Mouse (Mus musculus) CH12.LX (cell line): ENCODE data around the gene Krtap4-2. TPM values are rescaled to one million over a fixed set of nuclear protein-coding genes. Genes with fewer than 3 reads are reported as not detected.
"Not testable (repeated sequence)": the region's sequence is repeated elsewhere in the genome, so short reads cannot be mapped to it uniquely, and the experiment has no call there.

Experiments used
- DNase-seq: peaks from one replicate; pipeline ENCODE4 v3.0.0-alpha.2; 2013; ENCODE audit errors: extremely low read depth
- H3K27ac ChIP-seq: 2 replicates; pipeline ENCODE4 v1.5.1; 2012; ENCODE audit warnings: low read depth, mild to moderate bottlenecking, control low read depth, moderate library complexity; ENCODE audit not compliant: insufficient read depth
- H3K27me3 ChIP-seq: replicated peaks from 2 replicates; pipeline ENCODE3; 2012; ENCODE audit warnings: inconsistent platforms
- H3K36me3 ChIP-seq, 2 experiments: replicated peaks in 1 of 2; 2 replicates each; pipeline versions ENCODE3 to v1.6.1; 2012; ENCODE audit warnings: inconsistent platforms in 1 of 2, low read length in 1 of 2, mild to moderate bottlenecking in 1 of 2, mixed read lengths in 1 of 2, moderate library complexity in 1 of 2; ENCODE audit not compliant: control insufficient read depth in 1 of 2, insufficient read depth in 1 of 2
- H3K4me1 ChIP-seq, 2 experiments: 2 replicates each; pipeline ENCODE4 v1.6.1; 2012; ENCODE audit warnings: inconsistent platforms in 1 of 2, moderate library complexity in 1 of 2; ENCODE audit not compliant: insufficient read depth in 2 of 2, control insufficient read depth in 1 of 2
- H3K4me2 ChIP-seq: 2 replicates; pipeline ENCODE4 v1.6.1; 2012; ENCODE audit warnings: low read depth, mild to moderate bottlenecking, control low read depth; ENCODE audit not compliant: poor library complexity, insufficient read depth, severe bottlenecking
- H3K4me3 ChIP-seq, 3 experiments: fragments of 150-350 bp in 1 of 3; sonication (generic) in 1 of 3; replicated peaks in 1 of 3; 2 replicates each; pipeline versions ENCODE3 to v1.5.1; 2011 to 2012; ENCODE audit warnings: low read depth in 2 of 3, low read length in 2 of 3, mild to moderate bottlenecking in 2 of 3, moderate library complexity in 2 of 3, control low read depth in 1 of 3, improper control_type of control experiment in 1 of 3, inconsistent platforms in 1 of 3, mixed read lengths in 1 of 3; ENCODE audit not compliant: poor library complexity in 1 of 3
- H3K79me2 ChIP-seq: replicated peaks from 2 replicates; pipeline ENCODE4 v1.6.1; 2012; ENCODE audit warnings: mild to moderate bottlenecking, moderate library complexity; ENCODE audit not compliant: control insufficient read depth, poor library complexity, insufficient read depth, severe bottlenecking; ENCODE audit errors: extremely low read depth
- H3K9ac ChIP-seq: 2 replicates; pipeline ENCODE4 v1.6.1; 2012; ENCODE audit warnings: low read depth, mild to moderate bottlenecking, control low read depth, moderate library complexity; ENCODE audit not compliant: insufficient read depth
- H3K9me3 ChIP-seq: replicated peaks from 2 replicates; pipeline ENCODE3; 2012; ENCODE audit warnings: low read length, inconsistent platforms, mixed read lengths
- BHLHE40 ChIP-seq: IDR thresholded peaks from 2 replicates; pipeline ENCODE4 v1.6.1; 2011; ENCODE audit warnings: mild to moderate bottlenecking, low read depth, low read length, improper control_type of control experiment
- CHD2 ChIP-seq: IDR thresholded peaks from 2 replicates; pipeline ENCODE4 v1.6.1; 2011; ENCODE audit warnings: low read length, improper control_type of control experiment
- CTCF ChIP-seq, 2 experiments: IDR thresholded peaks in 1 of 2; conservative IDR thresholded peaks in 1 of 2; 2 replicates each; pipeline ENCODE4 v1.5.1; 2011 to 2012; ENCODE audit warnings: low read depth in 2 of 2, low read length in 2 of 2, improper control_type of control experiment in 1 of 2, inconsistent platforms in 1 of 2, mild to moderate bottlenecking in 1 of 2, moderate library complexity in 1 of 2
- E2F4 ChIP-seq: IDR thresholded peaks from 2 replicates; pipeline ENCODE4 v1.6.1; 2011; ENCODE audit warnings: low read depth, low read length, improper control_type of control experiment; ENCODE audit not compliant: insufficient replicate concordance
- ELF1 ChIP-seq: IDR thresholded peaks from 2 replicates; pipeline ENCODE4 v1.6.1; 2014; ENCODE audit warnings: low read depth, mild to moderate bottlenecking, inconsistent platforms, low read length, improper control_type of control experiment
- EP300 ChIP-seq: IDR thresholded peaks from 2 replicates; pipeline ENCODE4 v1.6.1; 2011; ENCODE audit warnings: low read length, improper control_type of control experiment
- ETS1 ChIP-seq: conservative IDR thresholded peaks from 2 replicates; pipeline ENCODE4 v1.6.1; 2012; ENCODE audit warnings: low read depth, mild to moderate bottlenecking, inconsistent platforms, low read length, improper control_type of control experiment, moderate library complexity
- IRF4 ChIP-seq: IDR thresholded peaks from 2 replicates; pipeline ENCODE4 v1.6.1; 2014; ENCODE audit warnings: low read depth, mild to moderate bottlenecking, inconsistent platforms, low read length, improper control_type of control experiment
- JUN ChIP-seq: IDR thresholded peaks from 2 replicates; pipeline ENCODE4 v1.6.1; 2011; ENCODE audit warnings: low read depth, mild to moderate bottlenecking, low read length, improper control_type of control experiment, moderate library complexity; ENCODE audit not compliant: insufficient read depth
- MAFK ChIP-seq: IDR thresholded peaks from 2 replicates; pipeline ENCODE4 v1.6.1; 2011; ENCODE audit warnings: low read length, improper control_type of control experiment; ENCODE audit not compliant: insufficient replicate concordance
- MAX ChIP-seq: IDR thresholded peaks from 2 replicates; pipeline ENCODE4 v1.6.1; 2011; ENCODE audit warnings: low read length, improper control_type of control experiment
- MEF2A ChIP-seq: IDR thresholded peaks from 2 replicates; pipeline ENCODE4 v1.6.1; 2014; ENCODE audit warnings: low read depth, mild to moderate bottlenecking, inconsistent platforms, low read length, improper control_type of control experiment, borderline replicate concordance
- NELFE ChIP-seq: IDR thresholded peaks from 2 replicates; pipeline ENCODE4 v1.6.1; 2011; ENCODE audit warnings: low read depth, low read length, improper control_type of control experiment
- PAX5 ChIP-seq: IDR thresholded peaks from 2 replicates; pipeline ENCODE4 v1.6.1; 2012; ENCODE audit warnings: low read length, inconsistent platforms, mixed read lengths
- RAD21 ChIP-seq: IDR thresholded peaks from 2 replicates; pipeline ENCODE4 v1.6.1; 2011; ENCODE audit warnings: low read depth, mild to moderate bottlenecking, low read length, improper control_type of control experiment, moderate library complexity
- RCOR1 ChIP-seq: conservative IDR thresholded peaks from 2 replicates; pipeline ENCODE4 v1.6.1; 2012; ENCODE audit warnings: low read depth, mild to moderate bottlenecking, inconsistent platforms, low read length, improper control_type of control experiment
- TCF12 ChIP-seq: IDR thresholded peaks from 2 replicates; pipeline ENCODE4 v1.6.1; 2014; ENCODE audit warnings: low read depth, mild to moderate bottlenecking, inconsistent platforms, low read length, improper control_type of control experiment
- UBTF ChIP-seq: IDR thresholded peaks from 2 replicates; pipeline ENCODE4 v1.6.1; 2012; ENCODE audit warnings: low read depth, mild to moderate bottlenecking, inconsistent platforms, low read length, improper control_type of control experiment, moderate library complexity
- USF1 ChIP-seq: IDR thresholded peaks from 2 replicates; pipeline ENCODE4 v1.6.1; 2014; ENCODE audit warnings: low read depth, mild to moderate bottlenecking, inconsistent platforms, low read length, improper control_type of control experiment
- USF2 ChIP-seq: conservative IDR thresholded peaks from 2 replicates; pipeline ENCODE4 v1.6.1; 2011; ENCODE audit warnings: low read depth, low read length, improper control_type of control experiment
- ZKSCAN1 ChIP-seq: IDR thresholded peaks from 2 replicates; pipeline ENCODE4 v1.6.1; 2012; ENCODE audit warnings: low read depth, inconsistent platforms, low read length, improper control_type of control experiment, borderline replicate concordance
- ZMIZ1 ChIP-seq: IDR thresholded peaks from 2 replicates; pipeline ENCODE4 v1.6.1; 2012; ENCODE audit warnings: low read depth, mild to moderate bottlenecking, inconsistent platforms, low read length, improper control_type of control experiment
- ZNF384 ChIP-seq: IDR thresholded peaks from 2 replicates; pipeline ENCODE4 v1.6.1; 2012; ENCODE audit warnings: low read depth, low read length, improper control_type of control experiment, inconsistent platforms
- dilution Hi-C: fragments of 300-500 bp; cut with MboI; formaldehyde crosslinking; loops from 2 replicates; pipeline ENCODE4 v1.14.3; 2020; ENCODE audit warnings: low sequenced_read_pairs; ENCODE audit not compliant: extremely low pct_unique_long_range_greater_than_20kb, extremely low pct_ligation_motif_present
- in situ Hi-C: fragments of 300-500 bp; cut with MboI; formaldehyde crosslinking; loops from 3 replicates; pipeline ENCODE4 v1.14.3; 2019; ENCODE audit warnings: low sequenced_read_pairs, low pct_ligation_motif_present, low pct_unique_long_range_greater_than_20kb, mixed read lengths
- polyA plus RNA-seq: library from polyadenylated mRNA; unstranded; fragments of >175 nt; gene quantifications from 2 replicates; pipeline ENCODE4 v1.2.1, GENCODE M21; 2012; ENCODE audit warnings: low read depth; ENCODE audit not compliant: insufficient read length
- total RNA-seq, 2 experiments: library from RNA; depleted of rRNA; stranded (reverse); fragments of 300-350 nt in 1 of 2; fragments of >200 nt in 1 of 2; gene quantifications; 2 replicates each; pipeline ENCODE4 v1.2.3; 2012 to 2014

Gene Krtap4-2
- total and polyA plus RNA-seq, 3 experiments: not detected

DNA sequence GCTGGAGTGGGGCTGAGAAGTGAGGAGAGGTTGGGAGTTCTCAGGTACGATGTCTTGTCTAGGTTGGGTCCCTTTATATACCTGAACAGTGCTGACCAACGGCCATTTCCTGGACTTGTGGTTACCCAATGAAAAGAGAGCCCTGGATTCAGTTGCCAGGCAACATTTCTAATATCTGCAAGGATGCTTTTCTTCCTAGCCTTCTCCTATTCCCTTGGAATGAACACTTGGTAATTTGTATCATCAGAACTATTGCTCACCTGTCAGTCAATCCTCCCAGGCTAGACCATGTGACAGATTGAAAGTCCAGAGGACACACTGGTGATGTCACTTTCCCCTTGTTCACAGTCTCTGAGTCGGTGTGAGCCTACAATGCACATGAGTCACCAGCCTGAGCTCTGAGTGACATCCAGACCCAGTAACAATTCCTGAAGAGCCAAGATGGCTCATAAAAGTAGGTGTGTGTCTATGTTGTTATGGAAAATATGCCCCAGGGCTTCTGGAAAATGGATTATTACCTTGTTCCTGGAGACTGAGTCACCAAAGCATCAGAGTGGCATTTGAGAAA lies 20.0 kb downstream of the Krtap4-2 start, which contains the start of gene Krtap2-4:
Gene Krtap2-4 (minus strand): TSS at position 51 of the 568 bp plus-strand sequence.
- Histone ChIP-seq H3K27ac (no peak within 1 kb of the TSS), H3K9ac (no peak within 1 kb of the TSS), H3K9me3 (no peaks in the 10 kb centered on the region), H3K79me2 (no peaks in the 10 kb centered on the region), H3K4me1 (no peaks in the 10 kb centered on the region), H3K27me3 (peaks cover 79% of the 10 kb centered on the region), H3K4me2 (no peak within 1 kb of the TSS), H3K36me3 (no peaks in the 10 kb centered on the region), H3K4me3 (no peak within 1 kb of the TSS)
- dilution Hi-C loops: no loop called here
- DNase-seq: no peak
- in situ Hi-C loops: no loop called here
- no peak for TF ChIP-seq CHD2
- no peak for TF ChIP-seq UBTF
- TF ChIP-seq MAX: no peak
- TF ChIP-seq MAFK: no peak
- TF ChIP-seq ZKSCAN1: no peak
- no peak for TF ChIP-seq IRF4
- TF ChIP-seq NELFE: no peak
- no peak for TF ChIP-seq CTCF (conservative IDR thresholded peaks at IDR 0.05 in 1 of 2, IDR thresholded peaks at IDR 0.05 in 1 of 2; ENCODE audit: low read depth in 2 of 2, low read length in 2 of 2)
- TF ChIP-seq ZNF384: no peak
- TF ChIP-seq USF2: no peak
- no peak for TF ChIP-seq RCOR1
- no peak for TF ChIP-seq ZMIZ1

- H3K9ac ChIP-seq, H3K27ac ChIP-seq, H3K9me3 ChIP-seq, H3K4me2 ChIP-seq, H3K4me1 ChIP-seq, H3K79me2 ChIP-seq, in situ Hi-C loops, H3K4me3 ChIP-seq, H3K36me3 ChIP-seq, DNase-seq, dilution Hi-C loops: not testable (repeated sequence)
- peaks cover 76% of the 10 kb centered on the region for H3K27me3 ChIP-seq
Observed at GRCm38 (mm10) chr11:99610089-99610488, 24.8 kb downstream of the Krtap4-2 start, which contains the start of gene Gm11937. Gene Gm11937 (minus strand): TSS chr11:99610189.

DNA sequence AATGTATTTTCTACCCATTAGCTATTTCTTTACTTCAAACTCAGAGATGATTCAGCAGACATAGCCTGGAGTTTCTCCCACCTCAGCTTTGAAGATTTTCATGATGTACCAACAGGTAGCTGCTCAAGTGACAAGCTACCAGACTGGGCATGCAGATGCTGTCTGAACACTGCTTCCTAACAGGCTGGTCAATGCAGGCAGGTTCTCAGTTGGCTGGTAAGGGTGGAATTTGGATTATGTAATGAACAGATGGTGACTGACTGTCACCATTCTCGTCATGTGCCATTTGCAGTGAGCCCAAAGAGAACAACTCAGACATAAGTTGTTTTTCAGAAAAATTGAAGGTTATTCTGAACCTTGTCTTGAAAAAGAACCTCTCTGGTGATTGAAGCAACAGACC lies 25.8 kb downstream of the Krtap4-2 start:
- Histone ChIP-seq H3K27me3 (peaks cover 80% of the 10 kb centered on the region), H3K4me2 (no peak overlapping the region), H3K9me3 (no peaks in the 10 kb centered on the region), H3K27ac (no peak overlapping the region), H3K4me3 (no peak overlapping the region), H3K4me1 (no peaks in the 10 kb centered on the region), H3K9ac (no peak overlapping the region), H3K36me3 (no peaks in the 10 kb centered on the region), H3K79me2 (no peaks in the 10 kb centered on the region)
- no peak for DNase-seq
- TF ChIP-seq RCOR1 (no peak), ZKSCAN1 (no peak), MAX (no peak), BHLHE40 (no peak), MEF2A (no peak), E2F4 (no peak), IRF4 (no peak), CTCF (conservative IDR thresholded peaks at IDR 0.05 in 1 of 2, IDR thresholded peaks at IDR 0.05 in 1 of 2; ENCODE audit: low read depth in 2 of 2, low read length in 2 of 2) (no peak), UBTF (no peak), NELFE (no peak), TCF12 (no peak), USF1 (no peak), ZMIZ1 (no peak), CHD2 (no peak), JUN (no peak), EP300 (no peak), ETS1 (no peak), PAX5 (no peak), ELF1 (no peak), RAD21 (no peak)
- dilution Hi-C loops (no loop called here), in situ Hi-C loops (no loop called here)
